Mouse (Mus musculus) C2C12 (cell line): Measurements from ENCODE around the gene Btbd10. TPM values are rescaled to one million over a fixed set of nuclear protein-coding genes. Genes with fewer than 3 reads are reported as not detected.

Source experiments
- H3K27me3 ChIP-seq: one replicate; pipeline ENCODE4 v1.6.1; 2011; ENCODE audit not compliant: control insufficient read depth, insufficient read depth, insufficient read length
- H3K36me3 ChIP-seq: one replicate; pipeline ENCODE4 v1.6.1; 2011; ENCODE audit not compliant: control insufficient read depth, insufficient read depth
- H3K4me3 ChIP-seq: one replicate; pipeline ENCODE4 v1.5.1; 2011; ENCODE audit warnings: mild to moderate bottlenecking, control low read depth; ENCODE audit not compliant: poor library complexity, insufficient read depth, severe bottlenecking
- H3K79me2 ChIP-seq: one replicate; pipeline ENCODE4 v1.6.1; 2011; ENCODE audit not compliant: control insufficient read depth, insufficient read depth
- H3K79me3 ChIP-seq: one replicate; pipeline ENCODE4 v1.6.1; 2011; ENCODE audit warnings: low read depth, control low read depth
- H3ac ChIP-seq: one replicate; pipeline ENCODE3; 2011; ENCODE audit warnings: low read depth; ENCODE audit not compliant: control insufficient read depth, insufficient read length
- CEBPB ChIP-seq: IDR thresholded peaks from one replicate; pipeline ENCODE4 v1.6.1; 2011; ENCODE audit warnings: low read depth, mild to moderate bottlenecking, control low read depth, moderate library complexity
- CTCF ChIP-seq: IDR thresholded peaks from one replicate; pipeline ENCODE4 v1.5.1; 2011; ENCODE audit not compliant: control insufficient read depth, insufficient read depth, insufficient read length
- FOSL1 ChIP-seq: IDR thresholded peaks from one replicate; pipeline ENCODE4 v1.8.0; 2011; ENCODE audit warnings: mild to moderate bottlenecking, low read length; ENCODE audit not compliant: poor library complexity, insufficient read depth, severe bottlenecking
- MAX ChIP-seq: IDR thresholded peaks from one replicate; pipeline ENCODE4 v1.6.1; 2011; ENCODE audit warnings: mild to moderate bottlenecking, control low read depth
- MYOD1 ChIP-seq: IDR thresholded peaks from one replicate; pipeline ENCODE4 v1.6.1; 2011; ENCODE audit warnings: low read depth; ENCODE audit not compliant: control insufficient read depth, insufficient read length
- MYOG ChIP-seq: IDR thresholded peaks from one replicate; pipeline ENCODE4 v1.6.1; 2011; ENCODE audit not compliant: control insufficient read depth, insufficient read length; ENCODE audit errors: extremely low read depth
- USF1 ChIP-seq: IDR thresholded peaks from one replicate; pipeline ENCODE4 v1.6.1; 2011; ENCODE audit warnings: low read depth, mild to moderate bottlenecking, control low read depth, moderate library complexity
- polyA plus RNA-seq: library from polyadenylated mRNA; unstranded; fragments of >200 nt; fragmentation: generic; extraction: Trizol; gene quantifications from one replicate; pipeline ENCODE4 v1.2.1, GENCODE M21; 2012; ENCODE audit warnings: missing spikeins

The Btbd10 gene
- polyA plus RNA-seq, 1 experiment: 9.6 TPM

DNA sequence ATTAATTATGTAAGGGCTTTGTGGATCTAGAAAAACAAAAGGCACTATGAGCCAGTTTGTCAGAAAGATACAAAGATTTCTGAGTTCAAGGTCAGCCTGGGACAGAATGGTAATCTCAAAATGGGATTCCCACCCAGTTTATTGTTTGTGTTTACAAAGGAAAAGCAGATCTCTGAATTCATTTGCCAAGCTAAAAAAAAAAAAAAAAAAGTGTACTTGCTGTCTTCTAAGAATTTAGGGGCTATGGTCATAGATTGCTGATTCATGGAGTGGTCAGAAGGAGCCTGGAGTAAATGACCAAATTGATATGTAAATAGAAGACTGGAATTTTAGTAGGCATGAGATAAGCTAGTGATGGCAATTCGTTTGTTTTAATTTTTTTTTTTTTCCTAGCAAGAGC is 49.1 kb downstream of the Btbd10 start:
- H3K27me3 ChIP-seq: no peaks in the 10 kb centered on the region
- no peak overlapping the region for H3K4me3 ChIP-seq
- H3ac ChIP-seq: no peak overlapping the region
- H3K79me3 ChIP-seq: no peaks in the 10 kb centered on the region
- peaks cover 11% of the 10 kb centered on the region for H3K36me3 ChIP-seq
- no peak for TF ChIP-seq MYOD1
- no peak for TF ChIP-seq CTCF
- no peak for TF ChIP-seq MYOG
- no peak for TF ChIP-seq MAX
- no peak for TF ChIP-seq CEBPB
- no peak for TF ChIP-seq FOSL1
- no peak for TF ChIP-seq USF1
- H3K79me2 ChIP-seq: no peaks in the 10 kb centered on the region

DNA sequence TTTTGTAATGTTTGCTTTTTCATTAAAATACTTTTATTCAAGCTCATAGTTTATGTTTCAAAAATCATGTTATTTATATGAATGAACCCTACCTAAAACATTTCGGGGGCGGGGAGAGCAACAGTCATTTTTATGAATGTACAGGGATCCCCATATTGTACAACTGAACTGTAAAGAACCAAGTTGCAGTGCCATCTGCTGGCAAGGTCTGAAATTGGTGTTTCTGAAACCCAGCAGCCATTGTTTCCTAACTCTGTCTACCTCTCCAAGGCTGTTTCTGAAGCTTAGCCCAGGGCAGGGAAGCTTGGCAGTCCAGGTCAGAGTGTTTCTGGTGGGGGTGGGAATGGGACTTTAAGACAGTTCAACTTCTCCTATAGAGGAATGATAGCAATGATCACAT is 57.4 kb downstream of the Btbd10 start:
- Histone ChIP-seq H3K27me3 (no peaks in the 10 kb centered on the region), H3ac (no peak overlapping the region), H3K79me3 (no peaks in the 10 kb centered on the region), H3K4me3 (no peak overlapping the region), H3K36me3 (peaks cover 12% of the 10 kb centered on the region), H3K79me2 (no peaks in the 10 kb centered on the region)
- peak; percentile 46 for TF ChIP-seq CTCF
- no peak for TF ChIP-seq MYOD1
- TF ChIP-seq FOSL1: no peak
- TF ChIP-seq MAX: no peak
- TF ChIP-seq MYOG: no peak

DNA sequence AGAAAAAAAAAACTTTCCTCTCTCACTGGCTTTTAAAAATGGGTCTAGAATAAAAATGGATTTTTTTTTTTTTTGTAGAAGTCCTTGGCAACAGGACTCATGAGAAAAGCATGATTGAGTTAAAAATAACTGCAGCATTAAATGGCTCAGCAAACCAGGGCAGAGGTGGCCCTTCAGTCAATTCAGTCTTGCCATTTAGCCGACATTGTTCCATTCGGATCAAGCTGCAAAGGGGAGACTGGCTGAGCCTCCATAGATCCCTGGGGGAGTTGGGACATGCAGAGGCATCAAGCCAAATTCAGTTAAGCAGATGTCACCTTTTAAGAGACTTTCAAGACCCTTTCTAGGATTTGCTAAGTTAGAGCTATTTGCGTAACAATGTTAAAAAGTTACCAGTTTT is 59.1 kb downstream of the Btbd10 start:
- no peaks in the 10 kb centered on the region for H3K79me2 ChIP-seq
- peaks cover 7% of the 10 kb centered on the region for H3K36me3 ChIP-seq
- H3K79me3 ChIP-seq: no peaks in the 10 kb centered on the region
- no peak overlapping the region for H3ac ChIP-seq
- H3K4me3 ChIP-seq: no peak overlapping the region
- TF ChIP-seq MYOG (no peak), MYOD1 (no peak), MAX (no peak), CTCF (no peak), FOSL1 (no peak), USF1 (no peak), CEBPB (no peak)
- no peaks in the 10 kb centered on the region for H3K27me3 ChIP-seq

DNA sequence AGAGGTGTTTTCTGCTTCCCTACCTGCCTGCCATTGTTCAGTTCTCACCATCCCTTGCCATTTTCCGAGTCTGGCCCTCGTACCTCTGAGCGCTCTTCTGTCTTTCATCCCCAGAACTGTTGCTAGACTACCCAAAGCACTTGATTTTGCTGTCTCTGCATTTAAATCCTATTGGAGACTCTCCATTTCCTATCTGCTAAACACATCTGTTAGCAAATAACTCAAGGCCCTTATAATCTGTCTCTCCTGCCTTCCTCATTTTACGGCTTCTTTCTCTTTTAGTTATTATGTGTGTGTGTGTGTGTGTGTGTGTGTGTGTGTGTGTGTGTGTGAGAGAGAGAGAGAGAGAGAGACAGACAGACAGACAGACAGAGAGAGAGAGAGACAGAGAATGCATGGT is 71.4 kb downstream of the Btbd10 start:
- Histone ChIP-seq H3K36me3 (peaks cover 7% of the 10 kb centered on the region), H3K79me2 (no peaks in the 10 kb centered on the region), H3K4me3 (no peak overlapping the region), H3K27me3 (no peaks in the 10 kb centered on the region), H3K79me3 (no peaks in the 10 kb centered on the region), H3ac (no peak overlapping the region)
- TF ChIP-seq CTCF (no peak), MAX (no peak), USF1 (no peak), CEBPB (no peak), MYOD1 (no peak), FOSL1 (no peak), MYOG (no peak)

DNA sequence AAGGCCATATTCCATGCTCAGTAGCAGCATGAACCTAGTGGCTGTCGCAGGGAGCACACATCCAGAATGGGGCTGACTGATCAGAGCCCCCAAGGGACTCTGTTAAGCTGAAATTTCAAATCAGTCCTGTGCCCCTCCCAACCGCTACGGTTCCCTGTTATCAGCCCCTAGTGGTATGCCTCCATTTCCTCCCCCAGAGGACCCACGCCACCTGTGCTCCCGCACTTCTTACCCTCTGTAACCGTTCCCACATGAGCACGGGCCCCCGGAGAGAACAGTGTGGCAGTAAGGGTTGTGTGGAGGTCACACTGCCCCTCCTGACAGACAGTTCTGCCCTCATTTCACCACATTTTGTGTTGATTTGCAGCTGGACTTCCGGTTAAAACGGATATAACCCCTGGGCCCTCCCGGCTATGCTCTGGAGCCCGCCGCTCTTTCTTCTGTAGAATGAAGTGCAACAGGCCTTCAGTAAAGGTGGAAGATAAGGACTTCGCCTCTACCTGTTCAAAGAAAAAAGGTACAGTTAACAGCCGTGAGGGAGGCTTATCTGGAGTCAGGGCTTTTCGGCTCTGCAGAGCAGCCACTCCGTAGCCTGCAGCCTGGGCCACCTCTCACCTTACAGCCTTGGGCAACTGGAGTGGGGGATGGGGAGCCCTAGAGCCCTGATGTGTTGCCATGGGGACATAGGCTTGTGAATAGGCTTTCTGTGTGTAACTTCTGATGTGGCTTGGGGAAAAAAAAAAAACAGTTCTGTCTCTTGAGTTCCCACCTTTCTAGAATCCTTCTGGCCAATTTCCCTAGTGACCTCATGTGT is 73.9 kb downstream of the Btbd10 start:
- H3K4me3 ChIP-seq: no peak overlapping the region
- TF ChIP-seq MYOG: no peak
- TF ChIP-seq MAX: no peak
- TF ChIP-seq CTCF: no peak
- TF ChIP-seq MYOD1: no peak
- TF ChIP-seq FOSL1: no peak
- TF ChIP-seq CEBPB: no peak
- TF ChIP-seq USF1: no peak
- H3ac ChIP-seq: no peak overlapping the region
- no peaks in the 10 kb centered on the region for H3K27me3 ChIP-seq
- H3K79me2 ChIP-seq: no peaks in the 10 kb centered on the region
- H3K79me3 ChIP-seq: no peaks in the 10 kb centered on the region
- H3K36me3 ChIP-seq: peaks cover under 1% of the 10 kb centered on the region

DNA sequence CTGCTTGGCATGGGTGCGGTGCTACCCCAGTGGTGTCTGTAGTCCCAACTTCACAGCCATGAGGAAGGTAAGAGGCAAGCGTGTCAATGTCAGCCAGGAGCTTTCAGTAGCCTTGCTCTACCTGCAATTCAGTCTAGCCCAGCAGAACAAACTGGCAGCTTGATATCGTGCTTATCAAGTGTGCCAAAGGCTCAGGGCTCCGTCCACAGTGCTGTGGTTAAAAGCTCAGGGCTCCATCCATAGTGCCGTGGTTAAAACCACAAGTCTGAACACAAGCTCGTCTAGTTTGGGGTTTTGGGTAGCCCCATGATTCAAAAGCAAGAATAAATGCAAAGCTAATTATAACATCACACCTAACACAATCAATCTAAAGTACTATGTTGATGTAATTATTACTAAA is 74.6 kb downstream of the Btbd10 start:
- Histone ChIP-seq H3K36me3 (no peaks in the 10 kb centered on the region), H3K79me3 (no peaks in the 10 kb centered on the region), H3K27me3 (no peaks in the 10 kb centered on the region), H3K79me2 (no peaks in the 10 kb centered on the region), H3ac (no peak overlapping the region), H3K4me3 (no peak overlapping the region)
- TF ChIP-seq USF1: no peak
- no peak for TF ChIP-seq FOSL1
- TF ChIP-seq CTCF: no peak
- no peak for TF ChIP-seq CEBPB
- no peak for TF ChIP-seq MAX
- no peak for TF ChIP-seq MYOG
- no peak for TF ChIP-seq MYOD1
